Mouse (Mus musculus): ENCODE results near the gene Rps27rt. TPM values are rescaled to one million over a fixed set of nuclear protein-coding genes. Genes with fewer than 3 reads are reported as not detected.
"Not testable (repeated sequence)": the region's sequence is repeated elsewhere in the genome, so short reads cannot be mapped to it uniquely, and the experiment has no call there.

Rps27rt gene
- polyA plus RNA-seq (2012; rRNA removed): 36.9 and 37.5 TPM in 2 replicates

GRCm38 (mm10) chr9:114982689-114983360, at the start of gene Rps27rt:
TSS of gene Rps27rt (minus strand) at chr9:114982739.
- no peak for TF ChIP-seq CTCF (IDR thresholded peaks at IDR 0.05; ENCODE audit: borderline replicate concordance, extremely low read depth, insufficient read depth, insufficient read length)
- TF ChIP-seq POLR2A (IDR thresholded peaks at IDR 0.05; ENCODE audit: borderline replicate concordance, extremely low read depth, insufficient read depth, insufficient read length, poor library complexity, severe bottlenecking): no peak
- DNase-seq (ENCODE audit: low read depth): peak; percentile 59

DNA sequence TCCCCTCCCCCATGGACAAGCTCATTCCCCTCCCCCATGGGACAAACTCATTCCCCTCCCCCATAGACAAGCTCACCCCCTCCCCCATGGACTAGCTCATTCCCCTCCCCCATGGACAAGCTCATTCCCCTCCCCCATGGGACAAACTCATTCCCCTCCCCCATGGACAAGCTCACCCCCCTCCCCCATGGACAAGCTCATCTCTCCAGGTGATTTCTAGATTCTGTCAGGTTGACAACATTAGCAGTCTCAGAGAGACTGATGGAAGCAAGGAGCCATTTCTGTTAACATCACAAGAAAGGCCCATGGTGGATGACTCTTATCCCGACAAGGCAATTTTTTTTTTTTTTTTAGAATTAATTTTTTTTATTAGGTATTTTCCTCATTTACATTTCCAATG, 48.5 kb upstream of the Rps27rt start:
- not testable (repeated sequence) for DNase-seq (ENCODE audit: low read depth)

DNA sequence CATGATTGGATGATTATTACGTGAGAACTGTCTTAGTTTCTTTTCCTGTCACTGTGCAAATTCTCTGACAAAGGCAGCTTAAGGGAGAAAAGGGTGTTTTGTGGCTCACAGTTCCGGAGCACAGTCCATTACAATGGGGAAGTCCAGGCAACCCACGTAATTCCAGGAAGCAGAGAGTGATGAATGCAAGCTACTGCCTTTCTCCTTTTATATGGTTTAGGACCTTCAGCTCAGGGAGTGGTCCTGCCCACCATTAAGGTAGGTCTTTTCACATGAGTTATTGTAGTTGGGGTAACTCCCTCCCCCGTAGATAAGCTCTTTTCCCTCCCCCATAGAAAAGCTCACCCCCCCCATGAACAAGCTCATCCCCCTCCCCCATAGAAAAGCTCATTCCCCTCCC, 48.0 kb upstream of the Rps27rt start:
- TF ChIP-seq CTCF (IDR thresholded peaks at IDR 0.05; ENCODE audit: borderline replicate concordance, extremely low read depth, insufficient read depth, insufficient read length): no peak
- TF ChIP-seq POLR2A (IDR thresholded peaks at IDR 0.05; ENCODE audit: borderline replicate concordance, extremely low read depth, insufficient read depth, insufficient read length, poor library complexity, severe bottlenecking): no peak
- no peak for DNase-seq (ENCODE audit: low read depth)

GRCm38 (mm10) chr9:115029307-115029706, 46.8 kb upstream of the Rps27rt start:
- peak; percentile 82 for DNase-seq (ENCODE audit: low read depth)
- no peak for TF ChIP-seq CTCF (IDR thresholded peaks at IDR 0.05; ENCODE audit: borderline replicate concordance, extremely low read depth, insufficient read depth, insufficient read length)
- no peak for TF ChIP-seq POLR2A (IDR thresholded peaks at IDR 0.05; ENCODE audit: borderline replicate concordance, extremely low read depth, insufficient read depth, insufficient read length, poor library complexity, severe bottlenecking)

DNA sequence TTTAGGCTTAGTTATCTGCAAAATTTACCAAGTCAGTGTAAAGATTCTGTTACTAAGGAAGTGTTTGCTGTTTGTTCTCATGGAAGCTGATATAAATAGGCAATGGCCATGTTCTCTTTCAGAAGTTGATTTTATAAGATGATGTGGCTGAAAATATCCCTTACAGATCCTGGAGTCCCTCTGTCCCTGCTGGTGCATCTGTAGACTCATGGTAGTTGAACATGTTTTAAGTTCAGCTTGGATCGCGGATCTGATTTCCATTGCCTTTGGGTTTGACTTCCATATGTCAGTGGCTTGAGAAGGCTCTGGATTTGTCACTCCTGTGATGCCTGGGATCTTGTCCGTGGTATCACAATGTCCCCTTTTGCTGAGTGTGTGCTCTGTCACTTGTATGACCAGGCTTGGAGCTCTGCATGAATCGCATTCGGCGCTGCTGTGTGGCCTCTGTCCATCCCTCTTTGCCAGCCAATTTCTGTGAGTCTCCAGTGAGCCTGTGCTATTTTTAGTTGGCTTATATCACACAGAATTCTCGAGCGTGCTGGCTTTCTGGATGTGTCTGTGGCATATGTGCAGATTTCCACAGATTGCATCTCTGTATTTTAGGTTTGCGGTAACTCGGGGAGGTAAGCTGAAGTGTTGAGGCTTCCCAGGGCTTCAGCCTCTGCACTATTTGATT, 41.3 kb upstream of the Rps27rt start:
- TF ChIP-seq CTCF (IDR thresholded peaks at IDR 0.05; ENCODE audit: borderline replicate concordance, extremely low read depth, insufficient read depth, insufficient read length) (no peak), POLR2A (IDR thresholded peaks at IDR 0.05; ENCODE audit: borderline replicate concordance, extremely low read depth, insufficient read depth, insufficient read length, poor library complexity, severe bottlenecking) (no peak)
- DNase-seq (ENCODE audit: low read depth): no peak

DNA sequence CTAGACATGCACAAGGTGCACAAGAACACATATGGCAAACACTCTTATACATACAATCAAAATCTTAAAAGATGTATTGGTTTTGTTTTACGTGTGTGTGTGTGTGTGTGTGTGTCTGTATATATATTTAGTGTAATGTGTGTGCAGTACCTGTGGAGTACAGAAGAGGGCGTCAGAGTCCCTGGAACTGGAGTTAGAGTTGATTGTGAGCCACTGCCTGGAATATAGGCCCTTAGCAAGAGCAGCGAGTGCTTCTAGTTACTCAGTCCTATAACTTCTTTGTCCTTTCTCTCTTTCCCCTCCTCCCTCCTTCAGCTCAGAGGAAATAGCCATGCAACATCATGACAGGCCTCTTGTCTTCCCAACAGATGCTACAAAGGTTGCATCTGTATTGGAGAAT, 40.6 kb upstream of the Rps27rt start:
- no peak for TF ChIP-seq CTCF (IDR thresholded peaks at IDR 0.05; ENCODE audit: borderline replicate concordance, extremely low read depth, insufficient read depth, insufficient read length)
- no peak for TF ChIP-seq POLR2A (IDR thresholded peaks at IDR 0.05; ENCODE audit: borderline replicate concordance, extremely low read depth, insufficient read depth, insufficient read length, poor library complexity, severe bottlenecking)
- no peak for DNase-seq (ENCODE audit: low read depth)

DNA sequence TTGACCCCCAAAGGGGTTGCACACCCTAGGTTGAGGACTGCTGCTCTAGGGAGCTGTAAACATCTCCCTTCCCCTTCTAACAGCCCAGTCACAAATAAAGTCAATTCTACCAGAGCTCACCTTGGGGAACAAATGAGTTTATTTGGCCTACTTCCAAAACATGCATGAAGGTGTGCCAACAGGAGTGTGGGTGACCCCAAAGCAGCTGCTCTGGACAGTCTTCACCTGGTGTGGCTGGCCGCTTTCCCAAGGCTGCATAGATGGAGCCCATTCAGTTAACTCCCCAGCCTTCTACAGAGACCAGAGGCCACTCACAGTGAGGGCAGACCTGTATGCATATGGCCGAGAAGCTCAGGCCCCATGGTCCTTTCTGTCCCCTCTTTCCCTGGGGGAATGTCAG, 38.9 kb upstream of the Rps27rt start:
- DNase-seq (ENCODE audit: low read depth): no peak
- TF ChIP-seq CTCF (IDR thresholded peaks at IDR 0.05; ENCODE audit: borderline replicate concordance, extremely low read depth, insufficient read depth, insufficient read length): no peak
- no peak for TF ChIP-seq POLR2A (IDR thresholded peaks at IDR 0.05; ENCODE audit: borderline replicate concordance, extremely low read depth, insufficient read depth, insufficient read length, poor library complexity, severe bottlenecking)

DNA sequence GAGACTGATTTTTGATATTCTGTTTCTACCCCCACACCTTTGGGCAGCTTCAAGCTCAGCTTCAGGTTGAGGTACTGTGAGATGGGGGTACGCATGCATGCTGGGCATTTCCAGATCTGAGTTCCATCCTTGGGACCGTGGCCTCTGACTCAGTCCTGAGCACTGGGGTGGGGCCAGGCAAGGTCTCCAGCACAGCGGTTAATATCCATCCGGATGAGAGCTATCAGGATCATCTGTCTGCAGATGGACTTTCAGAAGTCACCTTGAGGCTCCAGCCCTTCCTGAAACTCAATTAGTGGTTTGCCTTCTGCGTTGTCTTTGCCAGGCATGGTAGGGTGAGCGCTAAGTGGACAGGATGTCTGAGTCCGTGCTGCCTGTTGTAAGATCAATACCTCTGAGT, 37.6 kb upstream of the Rps27rt start:
- no peak for DNase-seq (ENCODE audit: low read depth)
- no peak for TF ChIP-seq CTCF (IDR thresholded peaks at IDR 0.05; ENCODE audit: borderline replicate concordance, extremely low read depth, insufficient read depth, insufficient read length)
- no peak for TF ChIP-seq POLR2A (IDR thresholded peaks at IDR 0.05; ENCODE audit: borderline replicate concordance, extremely low read depth, insufficient read depth, insufficient read length, poor library complexity, severe bottlenecking)

DNA sequence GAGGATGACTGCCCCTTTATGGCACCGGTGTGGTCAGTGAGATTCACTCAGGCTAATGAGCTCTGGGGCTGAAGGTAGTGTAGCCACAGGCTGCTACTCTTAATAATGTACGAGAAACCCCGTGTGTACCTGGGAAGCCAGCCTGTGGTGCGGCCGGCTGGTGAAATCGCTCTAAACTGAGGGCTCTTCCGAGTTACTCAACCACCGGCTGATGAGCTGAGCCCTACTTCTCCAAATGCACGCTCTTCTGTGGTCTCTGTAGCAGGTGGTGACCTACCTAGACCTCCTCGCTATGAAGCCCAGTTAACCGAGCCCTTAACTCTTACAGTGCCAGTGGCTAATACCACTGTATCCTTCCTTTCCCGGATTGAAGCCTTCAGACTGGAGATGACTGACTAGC, 29.8 kb upstream of the Rps27rt start:
- DNase-seq (ENCODE audit: low read depth): no peak
- TF ChIP-seq POLR2A (IDR thresholded peaks at IDR 0.05; ENCODE audit: borderline replicate concordance, extremely low read depth, insufficient read depth, insufficient read length, poor library complexity, severe bottlenecking): no peak

DNA sequence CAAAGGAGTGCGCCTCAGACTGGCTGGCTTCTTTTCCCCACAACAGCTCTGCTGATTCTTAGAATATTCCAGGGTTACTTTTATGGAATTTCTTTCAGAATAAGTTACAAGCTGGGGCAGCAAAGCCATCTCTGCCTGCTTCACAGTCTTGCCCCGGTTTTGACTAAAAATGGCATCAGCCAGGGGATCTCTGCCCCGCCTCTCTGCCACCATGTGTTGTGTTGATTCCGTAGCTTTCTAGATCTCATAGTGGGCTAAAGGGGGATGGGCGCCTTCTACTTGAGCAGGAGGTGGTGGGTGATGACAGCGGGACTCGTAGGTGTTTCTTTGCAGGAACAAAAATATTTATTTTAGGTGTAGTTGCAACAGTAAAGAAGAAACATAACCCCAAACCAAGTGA, 25.7 kb upstream of the Rps27rt start:
- no peak for TF ChIP-seq POLR2A (IDR thresholded peaks at IDR 0.05; ENCODE audit: borderline replicate concordance, extremely low read depth, insufficient read depth, insufficient read length, poor library complexity, severe bottlenecking)
- no peak for TF ChIP-seq CTCF (IDR thresholded peaks at IDR 0.05; ENCODE audit: borderline replicate concordance, extremely low read depth, insufficient read depth, insufficient read length)
- DNase-seq (ENCODE audit: low read depth): no peak

DNA sequence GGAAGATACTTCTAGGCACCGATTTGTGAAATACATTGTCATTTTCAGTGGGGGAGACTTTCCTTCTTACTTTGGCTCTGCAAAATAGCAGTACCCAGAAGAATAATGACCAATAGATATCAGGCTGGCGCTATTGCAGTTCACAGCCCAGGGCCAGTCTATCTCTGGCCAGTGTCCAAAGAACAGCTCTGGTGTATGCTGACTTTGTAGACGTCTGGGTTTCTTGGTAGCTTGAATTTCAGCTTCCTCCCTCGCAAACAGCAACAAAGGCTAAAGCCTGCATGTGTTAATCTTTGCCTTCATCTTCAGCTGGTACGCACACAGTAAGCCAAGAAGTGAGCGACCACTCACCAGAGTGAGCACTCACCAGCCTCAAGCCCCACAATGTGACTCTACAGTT, 25.2 kb upstream of the Rps27rt start:
- no peak for TF ChIP-seq CTCF (IDR thresholded peaks at IDR 0.05; ENCODE audit: borderline replicate concordance, extremely low read depth, insufficient read depth, insufficient read length)
- no peak for TF ChIP-seq POLR2A (IDR thresholded peaks at IDR 0.05; ENCODE audit: borderline replicate concordance, extremely low read depth, insufficient read depth, insufficient read length, poor library complexity, severe bottlenecking)
- no peak for DNase-seq (ENCODE audit: low read depth)

- no peak for DNase-seq (ENCODE audit: low read depth)
- TF ChIP-seq POLR2A (IDR thresholded peaks at IDR 0.05; ENCODE audit: borderline replicate concordance, extremely low read depth, insufficient read depth, insufficient read length, poor library complexity, severe bottlenecking) (no peak), CTCF (IDR thresholded peaks at IDR 0.05; ENCODE audit: borderline replicate concordance, extremely low read depth, insufficient read depth, insufficient read length) (no peak)
These were observed 22.9 kb upstream of the Rps27rt start for GRCm38 (mm10) chr9:115005446-115005845.
